Mouse (Mus musculus) testis, adult 2 months (tissue): ENCODE measurements around the gene Grid2ip. TPM values are rescaled to one million over a fixed set of nuclear protein-coding genes. Genes with fewer than 3 reads are reported as not detected.

ENCODE experiments used
- H3K27ac ChIP-seq: fragments of 200-500 bp; 2 replicates; pipeline ENCODE4 v1.5.1; 2012; ENCODE audit warnings: low read depth, low read length; ENCODE audit not compliant: control insufficient read depth, insufficient read depth
- H3K27me3 ChIP-seq: fragments of 200-500 bp; 2 replicates; pipeline ENCODE4 v1.6.1; 2012; ENCODE audit warnings: mild to moderate bottlenecking, low read length, moderate library complexity; ENCODE audit not compliant: control insufficient read depth, insufficient read depth
- H3K36me3 ChIP-seq: fragments of 200-500 bp; 2 replicates; pipeline ENCODE4 v1.6.1; 2012; ENCODE audit warnings: mild to moderate bottlenecking, low read length; ENCODE audit not compliant: control insufficient read depth, insufficient read depth
- H3K4me1 ChIP-seq: fragments of 200-500 bp; 2 replicates; pipeline ENCODE4 v1.6.1; 2012; ENCODE audit warnings: low read length; ENCODE audit not compliant: control insufficient read depth, insufficient read depth
- H3K4me3 ChIP-seq: fragments of 200-500 bp; 2 replicates; pipeline ENCODE4 v1.5.1; 2012; ENCODE audit warnings: low read depth, mild to moderate bottlenecking, low read length, moderate library complexity, mixed read lengths; ENCODE audit not compliant: control insufficient read depth
- CTCF ChIP-seq: fragments of 200-500 bp; IDR thresholded peaks from 2 replicates; pipeline ENCODE4 v1.5.1; 2012; ENCODE audit warnings: low read depth, mild to moderate bottlenecking, inconsistent platforms, low read length, moderate library complexity; ENCODE audit not compliant: control insufficient read depth, insufficient read depth, insufficient replicate concordance
- POLR2A ChIP-seq: fragments of 200-500 bp; IDR thresholded peaks from 2 replicates; pipeline ENCODE4 v1.6.1; 2012; ENCODE audit warnings: low read depth, mild to moderate bottlenecking, inconsistent platforms, low read length, moderate library complexity; ENCODE audit not compliant: control insufficient read depth
- polyA plus RNA-seq: library from polyadenylated mRNA; depleted of rRNA; stranded (reverse); fragments of >200 nt; gene quantifications from 2 replicates; pipeline ENCODE4 v1.2.3, GENCODE M21; 2012

Grid2ip gene
- polyA plus RNA-seq, 1 experiment, result 0.05 TPM

- Histone ChIP-seq H3K4me3 (peak overlapping the region; percentile 6; the same call in 1 of the 2 replicates), H3K27ac (no peak overlapping the region), H3K4me1 (no peaks in the 10 kb centered on the region; the same call in 1 of the 2 replicates), H3K36me3 (no peaks in the 10 kb centered on the region), H3K27me3 (no peaks in the 10 kb centered on the region)
- TF ChIP-seq POLR2A (no peak), CTCF (no peak)
Measured at GRCm38 (mm10) chr5:143363678-143364615, 6.8 kb downstream of the Grid2ip start.

DNA sequence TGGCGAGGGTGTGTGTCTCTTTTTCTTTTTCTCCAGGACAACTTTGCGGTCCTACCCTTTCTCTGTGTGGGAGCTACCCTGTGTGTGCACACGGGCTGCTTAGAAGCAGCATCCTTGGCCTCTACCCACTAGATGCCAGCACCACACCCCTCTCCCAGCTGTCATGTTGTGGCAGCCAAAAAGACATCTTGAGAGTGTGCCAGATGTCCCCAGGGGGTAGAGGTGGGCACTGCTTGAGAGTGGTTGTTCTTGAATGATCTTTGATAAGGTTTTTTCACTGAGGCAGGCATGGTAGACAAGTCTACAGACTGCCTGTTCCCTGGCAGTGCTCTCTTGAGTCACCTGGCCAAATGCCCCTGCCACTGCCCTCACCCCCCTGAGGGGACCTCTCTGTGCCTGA lies 10.8 kb downstream of the Grid2ip start:
- Histone ChIP-seq H3K36me3 (no peaks in the 10 kb centered on the region), H3K27ac (no peak overlapping the region), H3K27me3 (no peaks in the 10 kb centered on the region), H3K4me1 (peaks cover 5% of the 10 kb centered on the region), H3K4me3 (no peak overlapping the region)
- no peak for TF ChIP-seq CTCF
- TF ChIP-seq POLR2A, result no peak

- no peak for TF ChIP-seq POLR2A
- TF ChIP-seq CTCF, result no peak
- peaks cover 7% of the 10 kb centered on the region for H3K4me1 ChIP-seq
- H3K27me3 ChIP-seq, result no peaks in the 10 kb centered on the region
- H3K36me3 ChIP-seq, result no peaks in the 10 kb centered on the region
- H3K4me3 ChIP-seq, result no peak overlapping the region; the same call in 1 of the 2 replicates
- no peak overlapping the region for H3K27ac ChIP-seq
Measured at GRCm38 (mm10) chr5:143369611-143370255, 12.6 kb downstream of the Grid2ip start.

GRCm38 (mm10) chr5:143370416-143371145 lies 13.4 kb downstream of the Grid2ip start:
- no peak overlapping the region for H3K27ac ChIP-seq
- no peak overlapping the region for H3K4me3 ChIP-seq
- peaks cover 10% of the 10 kb centered on the region for H3K4me1 ChIP-seq
- H3K36me3 ChIP-seq, result no peaks in the 10 kb centered on the region
- TF ChIP-seq CTCF, result no peak
- no peak for TF ChIP-seq POLR2A
- no peaks in the 10 kb centered on the region for H3K27me3 ChIP-seq

DNA sequence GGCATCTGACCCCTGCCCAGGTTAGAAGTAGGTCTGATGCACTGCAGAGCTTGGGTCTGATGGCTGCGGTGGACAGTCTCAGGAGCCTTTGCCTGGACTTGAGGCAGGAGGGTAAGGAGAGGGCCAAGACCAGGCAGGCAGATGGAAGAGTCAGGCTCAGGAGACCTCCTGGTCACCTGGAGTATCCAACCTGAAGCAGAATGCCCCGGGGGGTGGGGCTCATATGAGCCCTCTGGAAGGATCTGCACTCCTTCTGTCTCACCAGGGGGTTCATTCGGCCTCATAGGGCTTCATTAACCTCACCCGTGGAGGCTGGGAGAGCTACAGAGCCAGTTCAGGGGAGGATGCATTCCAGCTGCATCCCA lies 14.0 kb downstream of the Grid2ip start:
- Histone ChIP-seq H3K4me1 (peaks cover 12% of the 10 kb centered on the region), H3K4me3 (no peak overlapping the region), H3K27ac (no peak overlapping the region), H3K27me3 (no peaks in the 10 kb centered on the region), H3K36me3 (no peaks in the 10 kb centered on the region)
- TF ChIP-seq CTCF, result no peak
- no peak for TF ChIP-seq POLR2A

DNA sequence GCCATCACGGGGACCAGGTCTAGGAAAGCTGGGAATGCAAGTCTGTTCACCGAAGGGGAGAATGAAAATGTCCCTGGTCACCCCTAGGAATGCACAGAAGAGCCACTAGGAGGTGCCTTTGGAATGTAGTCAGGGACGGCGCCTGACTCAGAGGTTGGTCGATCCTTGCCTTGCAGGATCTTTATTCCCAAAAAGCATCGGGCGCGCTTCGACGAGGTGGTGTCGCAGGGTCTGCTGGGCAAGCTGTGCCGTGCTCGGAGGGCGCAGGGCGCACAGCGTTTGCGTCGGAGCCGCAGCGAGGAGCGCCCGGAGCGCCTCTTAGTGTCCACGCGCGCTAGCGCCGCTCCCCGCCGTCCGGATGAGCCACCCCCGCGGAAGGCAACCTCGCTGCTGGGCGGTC lies 15.7 kb downstream of the Grid2ip start:
- Histone ChIP-seq H3K27ac (no peak overlapping the region), H3K36me3 (no peaks in the 10 kb centered on the region), H3K27me3 (no peaks in the 10 kb centered on the region), H3K4me3 (no peak overlapping the region; the same call in 1 of the 2 replicates), H3K4me1 (peaks cover 12% of the 10 kb centered on the region)
- no peak for TF ChIP-seq POLR2A
- no peak for TF ChIP-seq CTCF

DNA sequence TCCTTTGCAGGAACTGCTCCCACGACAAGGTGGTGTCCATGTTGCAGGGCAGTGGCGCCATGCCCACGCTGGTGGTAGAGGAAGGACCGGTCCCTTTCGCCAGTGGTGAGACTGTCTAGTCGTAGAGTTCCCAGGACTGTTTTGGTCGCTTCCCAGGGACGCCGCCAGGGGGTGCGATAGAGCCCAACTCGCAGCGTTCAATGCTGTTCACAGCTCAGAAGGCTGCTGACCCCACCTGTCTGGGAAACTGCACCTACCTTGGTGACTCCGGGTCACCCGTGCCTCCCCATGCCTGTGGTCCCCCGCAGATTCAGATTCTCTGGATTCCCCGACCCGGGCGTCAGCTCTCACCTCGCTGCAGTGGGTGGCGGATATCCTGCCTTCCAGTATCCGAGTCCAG lies 18.1 kb downstream of the Grid2ip start:
- Histone ChIP-seq H3K27ac (no peak overlapping the region), H3K4me1 (peaks cover 16% of the 10 kb centered on the region), H3K27me3 (no peaks in the 10 kb centered on the region), H3K4me3 (peak overlapping the region; percentile 57), H3K36me3 (no peaks in the 10 kb centered on the region)
- TF ChIP-seq CTCF, result peak; percentile 92
- no peak for TF ChIP-seq POLR2A
